Mouse (Mus musculus) liver, adult 2 months (tissue): Measurements from ENCODE around the gene Cog2. TPM values are rescaled to one million over a fixed set of nuclear protein-coding genes. Genes with fewer than 3 reads are reported as not detected.

Experiments used
- DNase-seq: peaks from one replicate; pipeline ENCODE4 v3.0.0-alpha.2; 2011; ENCODE audit warnings: low read depth, low spot score; ENCODE audit errors: extremely low read depth
- H3K27ac ChIP-seq: fragments of 200-500 bp; replicated peaks from 2 replicates; pipeline ENCODE4 v1.5.1; 2012; ENCODE audit warnings: low read depth, mild to moderate bottlenecking, control low read depth, inconsistent platforms, low read length; ENCODE audit not compliant: insufficient read depth
- H3K27me3 ChIP-seq: fragments of 200-500 bp; 2 replicates; pipeline ENCODE4 v1.6.1; 2012; ENCODE audit warnings: mild to moderate bottlenecking, moderate library complexity, low read length, inconsistent platforms; ENCODE audit not compliant: control insufficient read depth, insufficient read depth
- H3K36me3 ChIP-seq: fragments of 200-500 bp; 2 replicates; pipeline ENCODE4 v1.6.1; 2012; ENCODE audit warnings: low read length, inconsistent platforms; ENCODE audit not compliant: control insufficient read depth, insufficient read depth
- H3K4me1 ChIP-seq: fragments of 200-500 bp; 2 replicates; pipeline ENCODE4 v1.6.1; 2011; ENCODE audit warnings: low read length; ENCODE audit not compliant: control insufficient read depth, insufficient read depth
- H3K4me3 ChIP-seq: fragments of 200-500 bp; 2 replicates; pipeline ENCODE4 v1.5.1; 2011; ENCODE audit warnings: low read depth, mild to moderate bottlenecking, control low read depth, low read length, moderate library complexity; ENCODE audit not compliant: insufficient read depth
- H3K79me2 ChIP-seq: fragments of 200-500 bp; 2 replicates; pipeline ENCODE4 v1.6.1; 2012; ENCODE audit warnings: inconsistent platforms, mild to moderate bottlenecking, low read length, moderate library complexity; ENCODE audit not compliant: control insufficient read depth, insufficient read depth
- H3K9ac ChIP-seq: fragments of 200-500 bp; 2 replicates; pipeline ENCODE4 v1.6.1; 2012; ENCODE audit warnings: low read depth, mild to moderate bottlenecking, control low read depth, inconsistent platforms, low read length
- CTCF ChIP-seq: fragments of 200-500 bp; IDR thresholded peaks from 2 replicates; pipeline ENCODE4 v1.5.1; 2011; ENCODE audit warnings: low read depth, low read length, control low read depth
- POLR2A ChIP-seq: fragments of 200-500 bp; IDR thresholded peaks from 2 replicates; pipeline ENCODE4 v1.6.1; 2011; ENCODE audit warnings: low read length, control low read depth; ENCODE audit not compliant: insufficient read depth; ENCODE audit errors: extremely low read depth
- WGBS: fragments of 180-500 bp; shearing (Covaris S2); methylation state at CpG from one replicate; pipeline ENCODE4 v1.1.7; 2018; 5-methylcytosine and 5-hydroxymethylcytosine counted together
- polyA plus RNA-seq: library from polyadenylated mRNA; depleted of rRNA; stranded (reverse); fragments of >200 nt; gene quantifications from 2 replicates; pipeline ENCODE4 v1.2.3, GENCODE M21; 2012
- total RNA-seq: library from RNA; depleted of rRNA; stranded (reverse); fragments of >200 nt; gene quantifications from 2 replicates; pipeline ENCODE4 v1.2.3, GENCODE M21; 2014

Gene Cog2
- total and polyA plus RNA-seq, 2 experiments, result 12.6 to 16.6 TPM

DNA sequence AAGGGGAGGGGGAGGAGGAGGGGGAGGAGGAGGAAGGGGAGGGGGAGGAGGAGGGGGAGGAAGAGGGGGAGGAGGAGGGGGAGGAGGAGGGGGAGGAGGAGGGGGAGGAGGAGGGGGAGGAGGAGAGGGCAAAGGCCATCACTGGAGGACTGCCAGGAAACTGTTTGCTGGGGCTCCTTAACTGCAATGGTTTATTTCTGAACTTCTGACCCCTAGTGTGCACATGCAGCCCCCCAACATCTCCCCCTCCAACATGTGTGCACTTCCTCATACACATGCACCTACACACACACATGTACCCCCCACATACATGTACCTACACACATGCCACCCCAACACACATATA, 51.8 kb downstream of the Cog2 start:
- Histone ChIP-seq H3K4me1 (peaks cover 20% of the 10 kb centered on the region), H3K27ac (peak overlapping the region; percentile 48), H3K79me2 (no peaks in the 10 kb centered on the region), H3K4me3 (no peak overlapping the region), H3K36me3 (no peaks in the 10 kb centered on the region), H3K27me3 (no peaks in the 10 kb centered on the region), H3K9ac (peak overlapping the region; percentile 12; the same call in 1 of the 2 replicates)
- TF ChIP-seq CTCF, result no peak
- no peak for TF ChIP-seq POLR2A
- no peak for DNase-seq

GRCm38 (mm10) chr8:124573552-124574340, 53.2 kb downstream of the Cog2 start:
- H3K27ac ChIP-seq, result peak overlapping the region; percentile 48
- H3K9ac ChIP-seq, result no peak overlapping the region
- H3K4me3 ChIP-seq, result no peak overlapping the region
- no peaks in the 10 kb centered on the region for H3K36me3 ChIP-seq
- no peaks in the 10 kb centered on the region for H3K27me3 ChIP-seq
- H3K79me2 ChIP-seq, result no peaks in the 10 kb centered on the region
- peak; percentile 83 for DNase-seq
- TF ChIP-seq POLR2A (no peak), CTCF (peak; percentile 89)
- H3K4me1 ChIP-seq, result peaks cover 20% of the 10 kb centered on the region
- WGBS, result 57% methylated on average over 15 of the region's 15 CpGs

DNA sequence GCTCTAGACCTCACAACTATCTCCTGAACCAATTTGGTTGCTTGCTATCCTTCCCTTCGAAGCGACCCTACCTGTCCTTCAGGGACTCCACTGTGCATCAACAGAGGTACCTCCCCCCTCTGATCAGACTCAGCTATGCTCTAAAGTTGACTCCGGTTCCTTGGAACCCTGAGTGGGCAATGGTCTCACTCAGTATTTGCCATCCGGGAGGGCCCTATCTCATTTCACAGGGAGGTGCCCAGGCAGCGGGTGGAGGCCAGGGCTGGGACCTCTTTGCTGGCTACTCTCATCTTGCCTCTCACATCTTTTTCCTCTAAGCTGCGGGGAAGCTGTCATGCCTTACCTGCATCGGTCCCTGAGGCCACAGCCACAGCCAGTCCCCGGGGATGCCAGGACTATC, 55.2 kb downstream of the Cog2 start, which contains the start of gene Capn9:
Gene Capn9, plus strand, starts transcription at position 301 of the 400 bp plus-strand sequence.
- Histone ChIP-seq H3K27ac (no peak within 1 kb of the TSS), H3K79me2 (no peaks in the 10 kb centered on the region), H3K4me1 (peaks cover 13% of the 10 kb centered on the region), H3K27me3 (no peaks in the 10 kb centered on the region), H3K9ac (no peak within 1 kb of the TSS), H3K4me3 (no peak within 1 kb of the TSS), H3K36me3 (no peaks in the 10 kb centered on the region)
- DNase-seq, result no peak
- TF ChIP-seq POLR2A (no peak), CTCF (no peak)
- 95% methylated on average over 8 of the region's 8 CpGs for WGBS

DNA sequence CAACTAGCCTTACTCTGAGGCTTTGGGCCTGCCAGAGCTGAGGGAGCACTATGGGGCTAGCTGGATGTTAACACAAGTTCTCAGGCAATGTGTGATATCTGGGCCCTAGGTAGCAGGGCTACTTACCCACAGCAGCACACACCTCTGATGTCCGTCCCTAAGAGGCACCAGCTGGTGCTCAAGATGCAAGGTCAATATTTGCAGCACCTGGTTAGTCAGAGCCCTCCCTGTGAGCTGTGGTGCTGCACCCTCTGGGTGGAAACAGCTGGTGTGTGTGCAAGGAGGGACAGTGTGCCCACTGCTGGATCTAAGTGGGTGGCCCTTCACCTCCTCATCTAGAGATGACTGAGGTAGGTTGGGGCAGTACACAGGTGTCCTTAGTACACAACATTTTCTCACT, 56.2 kb downstream of the Cog2 start:
- H3K36me3 ChIP-seq, result no peaks in the 10 kb centered on the region
- no peak overlapping the region for H3K27ac ChIP-seq
- no peaks in the 10 kb centered on the region for H3K27me3 ChIP-seq
- TF ChIP-seq CTCF, result no peak
- TF ChIP-seq POLR2A, result no peak
- no peaks in the 10 kb centered on the region for H3K79me2 ChIP-seq
- no peak overlapping the region for H3K4me3 ChIP-seq
- DNase-seq, result no peak
- 97% methylated on average over 1 of the region's 1 CpGs for WGBS
- H3K9ac ChIP-seq, result no peak overlapping the region
- H3K4me1 ChIP-seq, result peaks cover 6% of the 10 kb centered on the region

- no peak overlapping the region for H3K4me3 ChIP-seq
- H3K27me3 ChIP-seq, result no peaks in the 10 kb centered on the region
- no peaks in the 10 kb centered on the region for H3K79me2 ChIP-seq
- 10% methylated on average over 3 of the region's 3 CpGs for WGBS
- peak; percentile 69 for DNase-seq
- H3K4me1 ChIP-seq, result peaks cover 18% of the 10 kb centered on the region
- no peak overlapping the region; the same call in 1 of the 2 replicates for H3K9ac ChIP-seq
- H3K27ac ChIP-seq, result no peak overlapping the region; the same call in 1 of the 2 replicates
- no peak for TF ChIP-seq POLR2A
- no peak for TF ChIP-seq CTCF
- H3K36me3 ChIP-seq, result no peaks in the 10 kb centered on the region
Measured at GRCm38 (mm10) chr8:124585718-124586425, 65.3 kb downstream of the Cog2 start.
